Mouse (Mus musculus): ENCODE measurements around the gene Sprr1b. TPM values are rescaled to one million over a fixed set of nuclear protein-coding genes. Genes with fewer than 3 reads are reported as not detected.
"Not testable (repeated sequence)": the region's sequence is repeated elsewhere in the genome, so short reads cannot be mapped to it uniquely, and the experiment has no call there.

Sprr1b gene
- not detected for total RNA-seq (2021)

DNA sequence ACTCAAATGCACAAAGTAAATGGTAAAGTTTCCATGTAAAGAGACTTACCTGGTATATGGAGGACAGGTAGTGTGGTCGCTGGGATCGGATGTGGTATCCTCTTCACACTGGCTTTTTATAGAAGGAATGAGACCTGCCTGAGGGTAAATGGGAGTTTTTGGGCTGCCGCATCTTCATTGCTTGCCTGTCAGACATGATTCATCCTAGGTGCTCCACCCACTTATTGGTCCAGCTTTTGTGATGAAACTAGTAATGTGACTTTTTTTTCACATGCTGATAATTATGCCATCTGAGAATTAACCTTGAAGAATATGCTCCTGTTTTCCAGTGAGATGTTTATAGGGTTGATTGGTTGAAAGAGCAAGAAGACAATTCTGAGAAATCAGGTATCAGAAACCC is at the start of gene Sprr1b:
TSS of gene Sprr1b (minus strand) at position 101 of the 400 bp plus-strand sequence.
- intact Hi-C loops (cut with DNase I) = no loop called here
- DNase-seq (ENCODE audit: low spot score in 2 of 2) = no peak

DNA sequence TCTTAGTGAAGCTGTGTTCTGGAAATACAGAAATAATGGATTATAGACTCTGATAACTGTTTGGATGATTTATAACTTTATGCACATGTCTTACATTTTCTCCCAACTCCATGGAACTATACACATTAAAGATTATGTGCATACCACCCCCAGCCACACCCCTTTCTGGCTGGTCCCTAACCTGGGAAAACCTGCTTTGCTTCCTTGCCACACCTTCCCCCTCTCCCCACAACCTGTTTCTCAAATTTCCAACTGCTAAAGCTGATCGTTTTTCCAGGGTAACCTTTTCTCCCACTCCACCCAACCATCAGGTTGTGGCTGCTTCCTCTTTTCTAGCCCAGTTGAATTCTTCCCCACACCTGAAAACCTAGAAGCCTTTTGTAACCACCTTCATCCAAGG is 47.7 kb upstream of the Sprr1b start:
- intact Hi-C loops (cut with DNase I) = no loop called here

DNA sequence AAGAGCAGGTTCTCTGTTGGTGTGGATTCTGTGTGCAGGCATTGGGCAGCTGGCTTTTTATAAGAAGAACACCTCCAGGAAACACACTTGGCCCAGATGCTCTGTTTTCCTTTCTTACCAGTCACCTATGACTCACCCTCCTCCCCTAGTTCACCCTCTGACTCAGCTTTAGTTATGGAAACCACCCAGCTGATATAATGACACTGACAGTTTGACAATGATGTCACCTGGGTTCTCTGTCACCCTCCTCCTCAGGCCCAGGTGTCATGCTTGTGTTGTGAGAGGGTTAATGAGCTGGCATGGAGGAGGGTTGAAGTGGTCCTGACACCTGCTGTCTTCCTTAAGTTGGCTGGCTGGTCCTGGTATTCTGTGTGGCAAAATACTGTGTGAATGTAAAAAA is 47.3 kb upstream of the Sprr1b start, which contains the start of gene Sprr1a:
TSS of gene Sprr1a (minus strand) at position 33 of the 400 bp plus-strand sequence.
- no peak for DNase-seq (ENCODE audit: low spot score in 2 of 2)
- intact Hi-C loops (cut with DNase I) = no loop called here

More for the DNA sequence above, 47.7 kb upstream of the Sprr1b start:
- no peak for DNase-seq (ENCODE audit: low spot score in 2 of 2)

DNA sequence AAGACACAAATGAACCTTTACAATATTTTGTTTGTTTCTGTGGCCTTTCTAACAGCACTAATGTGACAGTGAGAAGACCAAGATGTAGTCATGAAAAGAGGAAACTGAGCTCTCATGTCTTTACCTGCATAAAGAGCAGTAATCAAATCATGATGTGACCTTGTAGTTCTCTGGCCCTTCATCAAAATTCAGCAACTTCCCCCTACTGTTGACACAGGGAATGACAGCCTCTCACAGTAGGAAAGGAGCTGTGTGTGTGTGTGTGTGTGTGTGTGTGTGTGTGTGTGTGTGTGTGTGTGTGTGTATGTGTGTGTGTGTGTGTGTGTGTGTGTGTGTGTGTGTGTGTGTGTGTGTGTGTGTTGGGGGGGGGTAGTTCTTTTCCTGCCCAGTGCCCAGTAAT is 42.7 kb upstream of the Sprr1b start:
- DNase-seq (ENCODE audit: low spot score in 2 of 2); intact Hi-C loops (cut with DNase I): not testable (repeated sequence)

DNA sequence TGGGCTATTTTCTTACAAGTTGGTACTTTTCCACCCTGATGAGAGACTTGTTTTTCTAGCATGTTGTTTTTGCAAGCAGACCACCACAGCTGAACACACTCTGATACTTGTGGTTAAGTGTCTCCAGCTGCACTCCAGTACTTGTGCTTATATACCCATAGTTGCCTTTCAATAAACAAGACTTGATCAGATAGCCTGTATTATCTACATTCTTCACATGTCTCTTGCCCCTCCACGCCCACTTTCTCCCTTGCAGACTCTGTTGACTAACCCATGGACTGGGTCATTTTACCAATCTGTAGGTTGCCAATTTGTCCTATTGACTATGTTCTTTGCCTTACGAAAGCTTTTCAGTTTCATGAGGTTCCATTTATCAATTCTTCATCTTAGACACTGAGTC is 31.5 kb upstream of the Sprr1b start:
- no peak for DNase-seq (ENCODE audit: low spot score in 2 of 2)
- intact Hi-C loops (cut with DNase I) = no loop called here

DNA sequence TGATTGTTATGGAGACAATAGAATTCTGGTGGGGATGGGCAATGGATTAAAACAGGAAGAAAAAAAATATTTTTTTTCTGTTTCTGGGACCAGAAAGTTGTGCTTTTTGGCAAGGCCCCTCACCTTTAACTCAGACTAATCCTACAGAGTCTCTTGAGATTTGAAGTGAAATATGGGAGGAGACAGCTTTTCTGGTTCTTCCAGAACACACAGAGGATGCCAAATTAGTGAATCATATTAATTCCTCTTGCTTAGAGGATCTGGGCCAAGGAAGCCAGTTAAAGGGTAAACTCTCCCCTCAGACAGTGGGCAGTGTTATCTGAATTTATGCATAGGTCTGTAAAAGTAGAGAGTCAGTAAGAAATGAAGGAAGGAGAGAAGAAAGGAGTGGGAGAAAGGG is 28.8 kb upstream of the Sprr1b start:
- intact Hi-C loops (cut with DNase I) = no loop called here
- no peak for DNase-seq (ENCODE audit: low spot score in 2 of 2)

DNA sequence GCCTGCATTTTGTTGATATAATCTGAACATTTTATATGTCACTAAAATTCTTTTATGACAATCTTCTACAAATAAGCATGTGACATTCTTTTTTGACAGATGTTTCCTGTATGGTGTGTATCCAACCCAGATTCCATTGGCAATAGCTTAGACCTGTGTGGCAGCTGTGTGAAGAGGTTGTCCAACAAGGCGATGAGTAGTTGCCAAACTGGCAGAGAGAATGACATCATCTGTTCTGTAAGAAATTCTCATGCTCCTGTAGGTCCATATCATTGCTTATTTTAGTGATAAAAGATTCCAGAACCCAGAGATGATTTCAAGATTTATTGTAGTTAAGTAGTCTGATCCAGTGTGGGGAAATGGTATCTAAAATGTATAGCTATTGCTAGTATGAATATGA is 28.0 kb upstream of the Sprr1b start:
- intact Hi-C loops (cut with DNase I) = no loop called here
- DNase-seq (ENCODE audit: low spot score in 2 of 2) = no peak

DNA sequence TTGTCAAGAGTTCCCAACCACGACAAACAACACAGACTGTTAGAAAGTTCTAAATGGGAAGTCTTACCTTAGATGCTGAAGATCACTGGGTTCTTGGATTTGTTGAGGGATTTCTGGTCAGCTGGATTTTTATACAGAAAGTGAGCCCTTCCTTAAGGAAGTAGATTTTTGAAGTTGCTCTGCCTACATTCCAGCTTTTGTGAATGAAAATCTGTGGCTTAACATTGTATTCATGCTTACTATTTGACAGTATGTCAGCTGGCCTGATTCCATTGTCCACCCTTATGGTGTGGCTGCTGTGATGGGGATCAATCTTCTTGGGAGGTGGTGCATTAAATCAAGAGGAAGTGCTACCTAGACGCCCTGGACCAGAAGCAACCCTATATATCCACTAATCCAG is 20.0 kb upstream of the Sprr1b start, which contains the start of gene Sprr3:
TSS of gene Sprr3 (minus strand) at position 101 of the 400 bp plus-strand sequence.
- intact Hi-C loops (cut with DNase I) = no loop called here

DNA sequence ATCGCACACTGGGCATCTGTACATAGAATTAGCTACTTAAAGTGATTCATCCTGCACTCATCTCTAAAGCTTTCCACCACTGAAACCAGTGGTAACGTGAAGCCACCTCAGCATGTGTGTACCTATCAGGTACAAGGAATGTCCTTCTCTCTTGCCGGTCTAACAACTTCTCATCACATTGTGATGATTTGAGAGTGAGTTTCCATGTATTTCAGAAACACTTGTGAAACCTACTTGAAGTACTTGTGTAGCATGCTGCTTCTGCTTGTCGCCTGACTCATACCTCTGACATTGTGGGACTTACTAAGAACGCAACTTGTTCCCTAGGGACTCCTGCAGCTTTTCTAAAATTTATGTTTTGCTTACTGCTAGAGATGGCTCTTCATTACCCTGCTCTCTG is 16.6 kb upstream of the Sprr1b start:
- intact Hi-C loops (cut with DNase I) = no loop called here
- DNase-seq (ENCODE audit: low spot score in 2 of 2) = no peak

More for the DNA sequence above, 20.0 kb upstream of the Sprr1b start, which contains the start of gene Sprr3:
- no peak for DNase-seq (ENCODE audit: low spot score in 2 of 2)

DNA sequence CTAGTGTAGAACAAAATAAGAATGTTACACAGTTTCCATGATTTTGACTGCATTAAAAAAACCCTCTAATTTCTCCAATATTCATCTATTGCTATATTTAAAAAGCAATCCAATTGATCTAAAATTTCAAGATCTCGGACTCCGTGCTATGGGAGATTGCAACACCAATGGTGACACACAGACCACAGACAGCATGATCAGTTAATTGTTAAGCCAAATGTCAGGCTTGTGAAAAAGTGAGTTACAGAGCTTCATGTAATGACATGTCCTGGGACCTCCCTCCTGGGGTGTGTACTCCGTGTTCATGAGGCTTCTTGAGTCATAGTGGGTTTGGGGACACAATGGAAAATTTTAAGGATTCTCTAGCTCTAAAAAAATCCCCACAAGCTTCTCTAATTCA is 1.6 kb upstream of the Sprr1b start:
- intact Hi-C loops (cut with DNase I) = no loop called here
- no peak for DNase-seq (ENCODE audit: low spot score in 2 of 2)

DNA sequence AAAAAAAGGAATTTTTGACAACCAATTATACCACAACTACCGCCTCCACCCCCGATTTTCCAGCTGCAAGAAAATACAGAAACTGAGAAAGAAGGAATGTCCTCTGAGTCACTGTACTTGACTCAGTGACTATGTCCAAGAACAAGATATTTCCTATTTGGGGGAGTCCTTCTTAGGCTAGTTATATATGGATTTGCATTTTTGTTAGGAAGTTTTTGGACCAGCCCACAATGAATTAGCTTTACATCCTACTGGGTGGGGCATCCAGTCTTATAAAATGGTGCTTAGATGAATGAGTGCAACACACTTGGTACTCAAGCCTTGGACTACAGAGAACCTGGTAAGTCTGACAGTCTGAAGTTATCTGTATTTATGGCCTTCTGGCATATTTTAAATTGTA is 6.3 kb downstream of the Sprr1b start, which contains the start of gene Sprr2k:
TSS of gene Sprr2k (plus strand) at position 301 of the 400 bp plus-strand sequence.
- no peak for DNase-seq (ENCODE audit: low spot score in 2 of 2)
- intact Hi-C loops (cut with DNase I) = no loop called here

DNA sequence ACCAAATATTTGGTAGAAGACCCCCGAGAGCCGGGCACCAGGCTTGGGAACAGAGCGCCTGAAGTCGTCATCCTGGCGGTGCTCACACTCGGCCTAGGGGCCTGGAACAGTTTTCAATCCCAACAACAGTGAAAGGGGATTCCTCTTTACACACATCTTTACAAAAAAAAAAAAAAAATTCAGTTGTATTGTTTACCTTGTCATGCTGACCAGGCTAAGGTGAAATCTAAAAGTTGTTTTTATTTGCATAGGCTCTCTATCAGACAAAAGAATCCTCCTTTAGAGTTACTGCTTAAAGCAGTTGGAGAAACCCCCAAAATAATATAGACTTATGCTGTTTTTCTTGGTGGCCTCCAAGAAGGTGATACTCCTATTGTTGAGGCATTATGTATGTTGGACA is 9.3 kb downstream of the Sprr1b start, which contains the start of gene Gm9774:
TSS of gene Gm9774 (minus strand) at position 101 of the 400 bp plus-strand sequence.
- intact Hi-C loops (cut with DNase I) = no loop called here
- DNase-seq (ENCODE audit: low spot score in 2 of 2) = no peak

DNA sequence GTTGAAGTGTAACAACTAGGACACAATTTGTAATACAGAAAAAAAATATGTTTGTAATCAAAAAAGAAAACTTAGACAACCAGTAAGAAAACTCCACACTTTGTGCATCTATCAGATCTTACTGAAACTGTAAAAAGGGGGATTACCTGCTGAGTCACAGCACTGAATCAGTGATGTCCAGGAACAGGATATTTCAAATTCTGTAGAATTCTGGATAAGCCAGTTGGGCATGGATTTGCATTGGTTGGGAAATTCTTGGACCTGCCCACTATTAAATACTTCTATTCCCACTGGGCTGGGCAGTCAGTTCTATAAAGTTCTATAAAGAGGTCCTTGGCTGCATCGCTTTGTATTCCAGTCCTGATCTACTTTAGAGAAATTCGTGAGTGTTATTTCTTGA is 20.8 kb downstream of the Sprr1b start, which contains the start of gene Sprr2j-ps:
TSS of gene Sprr2j-ps (plus strand) at position 301 of the 400 bp plus-strand sequence.
- DNase-seq (ENCODE audit: low spot score in 2 of 2) = no peak
- intact Hi-C loops (cut with DNase I) = no loop called here

DNA sequence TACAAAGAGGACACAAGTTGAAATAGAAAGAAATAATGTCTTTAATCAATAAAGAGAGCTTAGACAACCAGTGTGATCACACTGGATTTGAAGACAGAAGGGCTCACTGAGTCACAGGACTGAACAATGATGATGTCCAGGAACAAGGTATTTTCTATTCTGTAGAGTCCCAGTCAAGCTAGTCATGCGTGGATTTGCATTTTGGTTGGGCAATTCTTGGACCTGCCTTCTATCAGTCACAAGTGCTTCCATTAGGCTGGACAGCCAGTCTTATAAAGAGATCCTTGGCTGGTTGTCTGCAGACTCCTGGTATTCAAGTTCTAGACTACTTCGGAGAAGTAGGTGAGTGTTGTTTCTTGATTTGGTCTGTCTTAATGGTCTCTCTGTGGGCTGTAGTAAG is 30.9 kb downstream of the Sprr1b start, which contains the start of gene Sprr2i:
TSS of gene Sprr2i (plus strand) at position 301 of the 400 bp plus-strand sequence.
- DNase-seq (ENCODE audit: low spot score in 2 of 2) = no peak
- intact Hi-C loops (cut with DNase I) = no loop called here

DNA sequence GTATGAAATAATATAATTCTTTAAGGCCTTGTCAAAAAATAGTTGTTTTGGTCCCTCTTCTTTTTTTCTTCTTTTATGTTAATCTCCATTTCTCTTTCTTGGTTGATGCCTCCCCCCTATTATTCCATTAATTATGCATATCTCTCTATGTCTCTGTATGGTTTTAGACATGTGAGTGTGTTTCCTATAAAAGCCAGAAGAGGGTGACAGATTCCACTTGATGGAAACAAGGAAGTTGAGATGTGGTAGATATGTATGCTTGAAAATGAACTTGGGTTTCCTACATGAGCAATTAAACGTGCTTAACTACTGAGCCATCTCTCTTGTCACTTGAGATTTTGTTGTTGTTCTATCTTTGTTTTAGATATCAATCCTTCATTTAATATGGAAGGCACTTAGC is 44.3 kb downstream of the Sprr1b start:
- intact Hi-C loops (cut with DNase I) = loop anchor here (10.0 kb wide), 3 partner anchors 120 to 240 kb away; partner anchors contain the start of gene 2210017I01Rik
- DNase-seq (ENCODE audit: low spot score in 2 of 2) = no peak

Other genes starting within 250 kb of the Sprr1b start
- gene Sprr2a1, start 223.0 kb downstream of the Sprr1b start, total RNA-seq (2021) = not detected
- gene Sprr2a2, start 222.9 kb downstream of the Sprr1b start, total RNA-seq (2021) = not detected
- not detected for gene Sprr2a3, start 153.4 kb downstream of the Sprr1b start, total RNA-seq (2021)
- gene Sprr2b, start 122.2 kb downstream of the Sprr1b start, total RNA-seq (2021) = not detected
- gene Sprr2d, start 99.6 kb downstream of the Sprr1b start, total RNA-seq (2021) = not detected
- gene Sprr2e, start 86.6 kb downstream of the Sprr1b start, total RNA-seq (2021) = not detected
- not detected for gene Sprr2f, start 73.6 kb downstream of the Sprr1b start, total RNA-seq (2021)
- gene Sprr2h, start 53.1 kb downstream of the Sprr1b start, total RNA-seq (2021) = not detected
- gene Sprr2i, start 30.8 kb downstream of the Sprr1b start, total RNA-seq (2021) = not detected
- gene Sprr2j-ps, start 20.7 kb downstream of the Sprr1b start, total RNA-seq (2021) = not detected
- gene Gm9774, start 9.4 kb downstream of the Sprr1b start, total RNA-seq (2021) = 1 to 10 TPM; 4.2 to 4.9 TPM
- not detected for gene Sprr2k, start 6.2 kb downstream of the Sprr1b start, total RNA-seq (2021)
- gene Sprr3, start 19.9 kb upstream of the Sprr1b start, total RNA-seq (2021) = not detected
- gene Sprr1a, start 47.1 kb upstream of the Sprr1b start, total RNA-seq (2021) = not detected
- not detected for gene Sprr4, start 61.7 kb upstream of the Sprr1b start, total RNA-seq (2021)
- gene 2310046K23Rik, start 95.7 kb upstream of the Sprr1b start, total RNA-seq (2021) = not detected
- not detected for gene Ivl, start 134.9 kb upstream of the Sprr1b start, total RNA-seq (2021)
- not detected for gene Smcp, start 150.2 kb upstream of the Sprr1b start, total RNA-seq (2021)
- gene 2210017I01Rik, start 168.7 kb upstream of the Sprr1b start, total RNA-seq (2021) = not detected
- gene Lce6a, start 182.9 kb upstream of the Sprr1b start, total RNA-seq (2021) = not detected
- not detected for gene Lce1a1, start 209.5 kb upstream of the Sprr1b start, total RNA-seq (2021)
- not detected for gene Lce1b, start 218.1 kb upstream of the Sprr1b start, total RNA-seq (2021)
- not detected for gene Lce1a2, start 231.5 kb upstream of the Sprr1b start, total RNA-seq (2021)
- not detected for gene Lce1c, start 240.5 kb upstream of the Sprr1b start, total RNA-seq (2021)
- gene Lce1d, start 248.4 kb upstream of the Sprr1b start, total RNA-seq (2021) = not detected